Mouse (Mus musculus): ENCODE data around the gene Ankrd36. TPM values are rescaled to one million over a fixed set of nuclear protein-coding genes. Genes with fewer than 3 reads are reported as not detected.
"Not testable (repeated sequence)": the region's sequence is repeated elsewhere in the genome, so short reads cannot be mapped to it uniquely, and the experiment has no call there.

Ankrd36 gene
- polyA plus RNA-seq, 1 experiment from 2014 or later: 0.10 TPM

- Histone ChIP-seq H3K27ac (ENCODE audit: low read length) (no peak overlapping the region), H3K27me3 (ENCODE audit: control insufficient read depth, insufficient read depth, low read length) (no peaks in the 10 kb centered on the region), H3K9ac (ENCODE audit: low read length) (no peak overlapping the region), H3K4me3 (replicated peaks; ENCODE audit: low read length) (no peak overlapping the region), H3K4me1 (ENCODE audit: control insufficient read depth, insufficient read depth, low read length) (peaks cover 16% of the 10 kb centered on the region), H3K9me3 (replicated peaks; ENCODE audit: control insufficient read depth, low read length) (no peaks in the 10 kb centered on the region), H3K4me2 (ENCODE audit: low read depth, low read length) (no peak overlapping the region), H3K36me3 (ENCODE audit: control insufficient read depth, insufficient read depth, low read length) (peaks cover 8% of the 10 kb centered on the region)
- WGBS: 78% methylated on average over 1 of the region's 1 CpGs
- ATAC-seq (ENCODE audit: insufficient read depth, low FRiP score): no peak
These were observed 26.2 kb upstream of the Ankrd36 start for GRCm38 (mm10) chr11:5543281-5543680.

- not testable (repeated sequence) for H3K9me3 ChIP-seq (replicated peaks; ENCODE audit: control insufficient read depth, low read length); H3K27me3 ChIP-seq (ENCODE audit: control insufficient read depth, insufficient read depth, low read length); H3K9ac ChIP-seq (ENCODE audit: low read length); H3K4me3 ChIP-seq (replicated peaks; ENCODE audit: low read length); H3K27ac ChIP-seq (ENCODE audit: low read length); H3K36me3 ChIP-seq (ENCODE audit: control insufficient read depth, insufficient read depth, low read length); H3K4me2 ChIP-seq (ENCODE audit: low read depth, low read length); ATAC-seq (ENCODE audit: insufficient read depth, low FRiP score)
- 73% methylated on average over 1 of the region's 1 CpGs for WGBS
- H3K4me1 ChIP-seq (ENCODE audit: control insufficient read depth, insufficient read depth, low read length): peaks cover 14% of the 10 kb centered on the region
These were observed 24.8 kb upstream of the Ankrd36 start for GRCm38 (mm10) chr11:5544709-5545108.

GRCm38 (mm10) chr11:5545457-5545856 lies 24.0 kb upstream of the Ankrd36 start:
- no peak overlapping the region for H3K4me2 ChIP-seq (ENCODE audit: low read depth, low read length)
- H3K27ac ChIP-seq (ENCODE audit: low read length): no peak overlapping the region
- H3K4me3 ChIP-seq (replicated peaks; ENCODE audit: low read length): no peak overlapping the region
- H3K9ac ChIP-seq (ENCODE audit: low read length): no peak overlapping the region
- no peaks in the 10 kb centered on the region for H3K9me3 ChIP-seq (replicated peaks; ENCODE audit: control insufficient read depth, low read length)
- H3K36me3 ChIP-seq (ENCODE audit: control insufficient read depth, insufficient read depth, low read length): no peaks in the 10 kb centered on the region
- WGBS: 73% methylated on average over 4 of the region's 4 CpGs
- H3K27me3 ChIP-seq (ENCODE audit: control insufficient read depth, insufficient read depth, low read length): no peaks in the 10 kb centered on the region
- H3K4me1 ChIP-seq (ENCODE audit: control insufficient read depth, insufficient read depth, low read length): peaks cover 11% of the 10 kb centered on the region
- no peak for ATAC-seq (ENCODE audit: insufficient read depth, low FRiP score)

- H3K4me1 ChIP-seq (ENCODE audit: control insufficient read depth, insufficient read depth, low read length): 0 out of 2 replicates have a peak, but pooled peaks cover 4% of the 10 kb centered on the region
- H3K27ac ChIP-seq (ENCODE audit: low read length): no peak overlapping the region
- H3K9me3 ChIP-seq (replicated peaks; ENCODE audit: control insufficient read depth, low read length): no peaks in the 10 kb centered on the region
- H3K9ac ChIP-seq (ENCODE audit: low read length): no peak overlapping the region
- H3K36me3 ChIP-seq (ENCODE audit: control insufficient read depth, insufficient read depth, low read length): no peaks in the 10 kb centered on the region
- H3K4me3 ChIP-seq (replicated peaks; ENCODE audit: low read length): no peak overlapping the region
- H3K27me3 ChIP-seq (ENCODE audit: control insufficient read depth, insufficient read depth, low read length): no peaks in the 10 kb centered on the region
- H3K4me2 ChIP-seq (ENCODE audit: low read depth, low read length): no peak overlapping the region
- no peak for ATAC-seq (ENCODE audit: insufficient read depth, low FRiP score)
- WGBS: 82% methylated on average over 3 of the region's 3 CpGs
These were observed 22.8 kb upstream of the Ankrd36 start for GRCm38 (mm10) chr11:5546693-5547092.

GRCm38 (mm10) chr11:5551430-5551829 lies 18.1 kb upstream of the Ankrd36 start:
- Histone ChIP-seq H3K27me3 (ENCODE audit: control insufficient read depth, insufficient read depth, low read length) (no peaks in the 10 kb centered on the region), H3K36me3 (ENCODE audit: control insufficient read depth, insufficient read depth, low read length) (no peaks in the 10 kb centered on the region), H3K4me2 (ENCODE audit: low read depth, low read length) (no peak overlapping the region), H3K9me3 (replicated peaks; ENCODE audit: control insufficient read depth, low read length) (no peaks in the 10 kb centered on the region), H3K9ac (ENCODE audit: low read length) (no peak overlapping the region), H3K27ac (ENCODE audit: low read length) (no peak overlapping the region), H3K4me1 (ENCODE audit: control insufficient read depth, insufficient read depth, low read length) (no peaks in the 10 kb centered on the region), H3K4me3 (replicated peaks; ENCODE audit: low read length) (no peak overlapping the region)
- 83% methylated on average over 5 of the region's 5 CpGs for WGBS
- ATAC-seq (ENCODE audit: insufficient read depth, low FRiP score): no peak

GRCm38 (mm10) chr11:5551931-5552330 lies 17.6 kb upstream of the Ankrd36 start:
- Histone ChIP-seq H3K4me2 (ENCODE audit: low read depth, low read length) (no peak overlapping the region), H3K9me3 (replicated peaks; ENCODE audit: control insufficient read depth, low read length) (no peaks in the 10 kb centered on the region), H3K27me3 (ENCODE audit: control insufficient read depth, insufficient read depth, low read length) (no peaks in the 10 kb centered on the region), H3K4me3 (replicated peaks; ENCODE audit: low read length) (no peak overlapping the region), H3K36me3 (ENCODE audit: control insufficient read depth, insufficient read depth, low read length) (no peaks in the 10 kb centered on the region), H3K4me1 (ENCODE audit: control insufficient read depth, insufficient read depth, low read length) (no peaks in the 10 kb centered on the region), H3K9ac (ENCODE audit: low read length) (no peak overlapping the region), H3K27ac (ENCODE audit: low read length) (no peak overlapping the region)
- WGBS: 60% methylated on average over 1 of the region's 1 CpGs
- ATAC-seq (ENCODE audit: insufficient read depth, low FRiP score): no peak

- WGBS: 49% methylated on average over 3 of the region's 3 CpGs
- H3K27ac ChIP-seq (ENCODE audit: low read length): no peak overlapping the region
- no peak for ATAC-seq (ENCODE audit: insufficient read depth, low FRiP score)
These were observed 9.2 kb upstream of the Ankrd36 start for GRCm38 (mm10) chr11:5560273-5560672.

GRCm38 (mm10) chr11:5562625-5563268 lies 6.7 kb upstream of the Ankrd36 start:
- Histone ChIP-seq H3K27me3 (ENCODE audit: control insufficient read depth, insufficient read depth, low read length) (no peaks in the 10 kb centered on the region), H3K27ac (ENCODE audit: low read length) (no peak overlapping the region), H3K4me3 (replicated peaks; ENCODE audit: low read length) (no peak overlapping the region), H3K36me3 (ENCODE audit: control insufficient read depth, insufficient read depth, low read length) (no peaks in the 10 kb centered on the region), H3K4me1 (ENCODE audit: control insufficient read depth, insufficient read depth, low read length) (no peaks in the 10 kb centered on the region), H3K9ac (ENCODE audit: low read length) (no peak overlapping the region), H3K9me3 (replicated peaks; ENCODE audit: control insufficient read depth, low read length) (no peaks in the 10 kb centered on the region), H3K4me2 (ENCODE audit: low read depth, low read length) (no peak overlapping the region)
- ATAC-seq (ENCODE audit: insufficient read depth, low FRiP score): no peak
- WGBS: 40% methylated on average over 9 of the region's 9 CpGs

More at GRCm38 (mm10) chr11:5560273-5560672, 9.2 kb upstream of the Ankrd36 start:
- no peaks in the 10 kb centered on the region for H3K9me3 ChIP-seq (replicated peaks; ENCODE audit: control insufficient read depth, low read length)
- H3K9ac ChIP-seq (ENCODE audit: low read length): no peak overlapping the region
- H3K4me3 ChIP-seq (replicated peaks; ENCODE audit: low read length): no peak overlapping the region
- H3K27me3 ChIP-seq (ENCODE audit: control insufficient read depth, insufficient read depth, low read length): no peaks in the 10 kb centered on the region
- no peaks in the 10 kb centered on the region for H3K4me1 ChIP-seq (ENCODE audit: control insufficient read depth, insufficient read depth, low read length)
- no peak overlapping the region for H3K4me2 ChIP-seq (ENCODE audit: low read depth, low read length)
- no peaks in the 10 kb centered on the region for H3K36me3 ChIP-seq (ENCODE audit: control insufficient read depth, insufficient read depth, low read length)

- Histone ChIP-seq H3K27ac (ENCODE audit: low read length) (no peak overlapping the region), H3K9me3 (replicated peaks; ENCODE audit: control insufficient read depth, low read length) (no peaks in the 10 kb centered on the region), H3K4me1 (ENCODE audit: control insufficient read depth, insufficient read depth, low read length) (no peaks in the 10 kb centered on the region), H3K27me3 (ENCODE audit: control insufficient read depth, insufficient read depth, low read length) (no peaks in the 10 kb centered on the region), H3K9ac (ENCODE audit: low read length) (no peak overlapping the region), H3K4me3 (replicated peaks; ENCODE audit: low read length) (no peak overlapping the region), H3K36me3 (ENCODE audit: control insufficient read depth, insufficient read depth, low read length) (no peaks in the 10 kb centered on the region), H3K4me2 (ENCODE audit: low read depth, low read length) (no peak overlapping the region)
- 73% methylated on average over 6 of the region's 6 CpGs for WGBS
- ATAC-seq (ENCODE audit: insufficient read depth, low FRiP score): no peak
These were observed 5.6 kb upstream of the Ankrd36 start for GRCm38 (mm10) chr11:5563898-5564297.
